Mouse (Mus musculus) mouse trophoblast stem cell (cell line): ENCODE measurements around the gene Gm37240.

Experiments
- in situ Hi-C, 2 experiments: fragments of 300-500 bp; cut with MseI, MboI; formaldehyde crosslinking; loops; 2 replicates in 1 of 2; 3 replicates in 1 of 2; pipeline ENCODE4 v1.15.1; 2025

Gm37240 gene

GRCm38 (mm10) chr3:85341103-85341860 is 546.0 kb downstream of the Gm37240 start:
- in situ Hi-C loops, result no loop called here

DNA sequence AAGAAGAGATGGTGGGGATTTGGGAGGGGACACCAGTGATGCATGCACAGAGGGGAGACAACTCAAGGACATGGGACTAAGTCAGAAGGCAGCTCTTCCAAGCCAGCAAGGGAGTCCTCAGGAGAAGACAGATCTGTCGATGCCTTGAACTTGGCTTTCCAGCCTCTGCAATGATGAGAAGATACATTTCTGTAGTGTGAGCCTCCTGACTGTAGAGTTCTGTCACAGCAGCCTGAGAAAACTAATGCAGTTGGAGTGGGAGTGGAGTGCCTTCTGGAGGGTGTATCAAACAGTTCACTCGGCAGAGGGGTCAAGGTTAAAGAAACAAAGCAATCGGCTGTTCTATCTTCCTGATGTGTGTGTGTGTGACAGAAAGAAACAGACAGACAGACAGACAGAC is 546.8 kb downstream of the Gm37240 start:
- in situ Hi-C loops, result no loop called here

- in situ Hi-C loops, result no loop called here
Observed at GRCm38 (mm10) chr3:85339926-85340325, 547.4 kb downstream of the Gm37240 start.

DNA sequence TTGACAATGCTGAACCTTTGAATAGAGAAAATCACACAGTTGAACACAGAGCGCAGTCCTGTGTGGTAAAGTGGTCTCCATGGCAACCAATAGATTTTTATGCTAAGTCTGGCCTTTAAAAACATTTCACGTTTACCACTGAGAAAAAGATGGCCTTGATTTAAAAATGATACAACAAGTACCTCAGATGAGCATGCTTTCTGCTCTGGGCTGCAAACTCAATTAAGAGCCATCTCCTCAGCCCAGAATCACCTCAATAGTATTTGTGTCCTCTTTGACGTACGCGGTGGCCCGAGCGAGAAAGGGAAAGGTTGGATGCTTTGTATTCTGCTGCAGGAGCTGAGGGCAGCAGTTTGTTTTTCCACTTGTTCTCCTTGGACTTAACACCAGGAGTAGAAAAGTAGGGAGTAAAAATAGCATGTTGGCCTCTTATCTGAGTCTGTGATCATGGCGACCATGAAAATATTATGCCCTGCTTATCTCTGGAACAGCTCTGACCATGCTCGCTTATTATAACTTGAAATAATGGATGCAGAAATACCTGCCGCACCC is 548.0 kb downstream of the Gm37240 start:
- in situ Hi-C loops, result no loop called here

GRCm38 (mm10) chr3:85338755-85339095 is 548.6 kb downstream of the Gm37240 start:
- in situ Hi-C loops, result no loop called here

DNA sequence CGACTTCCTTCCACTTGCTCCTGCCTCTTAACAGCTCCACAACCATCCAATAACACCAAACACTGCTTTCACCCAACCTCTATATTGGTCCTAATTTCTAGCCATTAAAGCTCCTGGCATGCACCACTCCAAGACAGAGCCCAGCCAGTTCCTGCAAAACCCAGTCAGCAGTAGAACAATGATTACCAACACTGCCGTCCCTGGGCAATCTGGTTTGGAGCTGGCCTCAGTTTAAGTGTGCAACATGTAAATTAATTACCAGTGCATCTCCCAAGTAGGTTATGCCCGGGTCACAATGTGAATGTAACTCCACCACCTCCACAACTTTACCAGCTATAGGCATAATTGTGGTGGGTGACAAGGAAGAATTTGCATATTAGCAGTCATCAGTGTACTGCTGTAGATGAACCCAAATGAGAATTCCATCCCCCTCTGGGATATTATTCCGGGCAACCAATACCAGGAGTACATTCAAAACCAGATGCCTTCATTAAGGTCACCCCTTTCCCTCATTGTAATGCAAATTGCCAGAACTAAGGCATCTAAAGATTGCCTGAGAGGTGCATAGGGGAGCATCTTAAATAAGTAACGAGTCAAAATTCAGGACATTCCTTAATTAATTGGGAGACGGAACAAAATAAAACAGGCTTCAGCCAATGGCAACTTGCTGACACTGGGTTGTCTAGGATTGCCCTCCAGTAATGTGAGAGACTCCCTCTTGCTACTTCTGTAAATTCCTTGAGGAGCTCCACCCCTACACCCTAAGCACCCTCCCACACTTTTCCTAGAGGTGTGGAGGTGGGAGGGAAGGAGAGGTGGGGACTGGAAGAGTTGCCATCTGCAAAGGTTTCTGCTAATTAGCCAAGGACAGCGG is 549.2 kb downstream of the Gm37240 start:
- in situ Hi-C loops, result no loop called here

- in situ Hi-C loops, result no loop called here
Observed at GRCm38 (mm10) chr3:85335517-85335916, 551.8 kb downstream of the Gm37240 start.

GRCm38 (mm10) chr3:85332276-85332675 is 555.0 kb downstream of the Gm37240 start:
- in situ Hi-C loops, result no loop called here

DNA sequence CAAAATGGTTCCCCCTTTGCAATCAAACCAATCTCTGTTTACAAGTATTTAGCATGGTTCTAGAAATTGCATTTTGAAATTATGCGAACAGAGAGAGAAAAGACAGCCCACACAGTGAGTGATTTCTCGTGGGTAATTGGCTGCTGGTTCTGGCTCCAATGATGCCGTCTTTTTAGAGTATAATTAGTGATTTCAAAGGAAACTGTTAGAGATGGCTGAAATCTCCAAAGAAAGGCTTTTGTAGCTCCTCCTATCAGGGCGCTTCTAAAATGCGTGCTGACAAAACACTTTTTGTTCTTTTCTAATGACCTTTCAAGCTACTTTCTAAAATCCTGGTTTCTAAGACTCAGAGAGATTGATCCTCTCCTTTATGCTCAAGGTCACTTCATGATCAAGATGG is 569.1 kb downstream of the Gm37240 start:
- in situ Hi-C loops, result no loop called here

- in situ Hi-C loops, result no loop called here
Observed at GRCm38 (mm10) chr3:85317306-85317705, 570.0 kb downstream of the Gm37240 start.

GRCm38 (mm10) chr3:85314961-85315360 is 572.4 kb downstream of the Gm37240 start:
- in situ Hi-C loops, result no loop called here

DNA sequence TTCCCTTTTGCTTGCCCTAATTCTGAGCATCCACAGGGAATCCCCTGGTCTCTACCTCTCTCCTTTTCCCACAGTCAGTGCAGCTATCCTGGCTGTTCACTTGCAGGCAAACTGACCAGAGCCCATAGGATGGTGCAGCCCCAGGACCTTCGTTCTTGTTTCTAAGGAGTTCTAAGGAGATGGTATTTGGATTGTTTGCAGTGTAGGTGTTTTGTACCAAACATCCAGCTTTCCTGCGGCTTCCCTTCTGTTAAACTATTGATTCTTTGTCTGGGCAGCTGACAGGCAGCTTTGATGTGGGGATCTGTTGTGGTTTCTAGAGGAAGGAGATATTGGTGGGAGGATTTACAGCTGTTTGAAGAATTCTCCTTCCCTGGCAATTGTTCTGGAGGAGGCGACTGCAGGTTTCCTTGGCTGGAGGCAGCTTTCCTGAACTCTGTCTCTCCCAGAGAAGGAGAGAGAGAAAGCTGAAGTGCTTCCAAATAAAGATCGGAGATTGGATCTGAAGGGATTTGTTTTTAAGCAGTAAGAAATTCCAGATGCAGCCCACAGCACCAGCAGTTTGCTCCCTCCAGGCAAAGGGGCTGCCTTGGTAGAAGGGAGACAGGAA is 573.6 kb downstream of the Gm37240 start:
- in situ Hi-C loops, result no loop called here

DNA sequence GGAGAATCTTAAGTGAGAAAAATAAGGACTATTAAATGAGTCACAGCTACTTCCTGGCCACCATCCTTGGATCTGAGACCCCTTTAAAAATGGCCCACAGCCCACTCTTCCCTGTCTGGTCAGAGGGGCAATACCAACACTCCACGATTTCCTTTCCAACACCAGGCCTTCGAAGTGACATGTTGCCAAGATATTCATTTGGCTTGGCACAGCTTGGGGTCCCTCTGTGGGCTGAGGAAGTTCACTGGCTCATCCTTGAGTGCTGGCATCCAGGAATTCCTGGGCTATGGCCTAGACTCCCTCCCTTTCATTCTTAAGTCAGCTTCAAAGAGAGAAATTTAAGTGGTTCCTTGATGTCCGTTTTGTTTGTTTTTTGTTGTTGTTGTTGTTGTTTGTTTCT is 576.1 kb downstream of the Gm37240 start:
- in situ Hi-C loops, result no loop called here

DNA sequence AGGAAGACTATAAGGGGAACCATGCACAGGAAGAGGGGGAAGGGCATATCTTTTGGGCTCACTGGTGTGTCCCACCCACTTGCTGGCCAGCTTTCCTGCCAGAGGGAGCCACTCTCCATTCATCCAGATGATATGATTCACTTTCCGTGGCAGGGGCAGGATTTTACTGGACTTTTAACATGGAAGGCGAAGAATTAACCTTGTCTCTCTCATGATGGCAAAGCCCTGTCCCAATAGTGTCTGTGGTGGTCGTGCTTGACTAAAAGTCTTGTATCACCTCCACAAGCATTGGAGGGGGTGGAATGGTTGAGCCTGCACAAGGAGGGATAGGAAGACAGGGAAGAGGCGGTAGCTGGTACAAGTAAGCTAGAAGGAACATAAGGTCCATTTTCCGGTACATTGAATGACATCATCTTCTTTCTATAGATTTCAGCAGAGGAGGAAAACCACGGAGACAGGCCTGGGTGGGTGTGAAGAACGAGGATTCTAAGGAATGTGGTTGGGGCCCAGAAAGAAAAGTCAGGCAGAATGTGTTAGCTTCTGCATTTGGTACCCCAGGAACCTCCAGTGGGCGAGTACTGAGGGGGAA is 576.8 kb downstream of the Gm37240 start:
- in situ Hi-C loops, result no loop called here

GRCm38 (mm10) chr3:85309168-85309567 is 578.1 kb downstream of the Gm37240 start:
- in situ Hi-C loops, result no loop called here

GRCm38 (mm10) chr3:85308706-85309105 is 578.6 kb downstream of the Gm37240 start:
- in situ Hi-C loops, result no loop called here

DNA sequence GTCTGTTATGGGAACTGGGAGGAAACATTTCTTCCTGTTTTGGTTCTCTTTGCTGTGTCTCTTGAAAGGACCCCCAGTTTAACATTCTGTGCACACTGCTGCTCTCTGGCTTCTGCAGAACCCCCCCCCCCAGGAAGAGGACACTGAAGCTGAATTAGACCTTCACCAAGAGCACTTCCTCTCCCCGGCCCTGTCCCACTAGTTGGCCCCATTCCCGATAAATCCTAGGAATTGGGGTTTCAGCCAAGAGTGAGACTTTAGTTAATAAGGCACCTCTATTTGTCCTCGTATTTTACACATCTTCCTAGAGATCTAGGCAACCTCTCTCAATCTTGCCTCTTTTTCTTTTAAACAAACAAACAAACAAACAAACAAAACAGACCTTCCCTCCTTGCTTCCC is 585.5 kb downstream of the Gm37240 start:
- in situ Hi-C loops, result no loop called here

DNA sequence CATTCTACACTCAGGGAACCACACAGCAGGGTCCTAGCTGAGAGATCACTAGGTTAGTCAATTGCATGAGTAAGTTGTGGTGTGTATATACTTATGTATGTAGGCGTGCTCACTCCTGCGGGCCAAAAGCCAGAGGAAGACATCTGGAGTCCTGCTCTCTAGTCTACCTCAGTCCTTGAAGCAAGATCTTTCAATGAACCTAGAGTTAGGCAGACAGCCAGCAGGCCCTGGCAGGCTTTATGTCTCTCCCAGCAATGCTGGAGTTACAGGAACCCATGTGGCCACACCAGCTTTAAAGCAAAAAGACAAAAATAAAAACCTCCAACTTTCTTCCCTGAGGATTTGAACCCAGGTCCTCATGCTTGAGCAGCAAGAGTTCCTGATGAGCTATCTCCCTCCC is 586.0 kb downstream of the Gm37240 start:
- in situ Hi-C loops, result no loop called here

DNA sequence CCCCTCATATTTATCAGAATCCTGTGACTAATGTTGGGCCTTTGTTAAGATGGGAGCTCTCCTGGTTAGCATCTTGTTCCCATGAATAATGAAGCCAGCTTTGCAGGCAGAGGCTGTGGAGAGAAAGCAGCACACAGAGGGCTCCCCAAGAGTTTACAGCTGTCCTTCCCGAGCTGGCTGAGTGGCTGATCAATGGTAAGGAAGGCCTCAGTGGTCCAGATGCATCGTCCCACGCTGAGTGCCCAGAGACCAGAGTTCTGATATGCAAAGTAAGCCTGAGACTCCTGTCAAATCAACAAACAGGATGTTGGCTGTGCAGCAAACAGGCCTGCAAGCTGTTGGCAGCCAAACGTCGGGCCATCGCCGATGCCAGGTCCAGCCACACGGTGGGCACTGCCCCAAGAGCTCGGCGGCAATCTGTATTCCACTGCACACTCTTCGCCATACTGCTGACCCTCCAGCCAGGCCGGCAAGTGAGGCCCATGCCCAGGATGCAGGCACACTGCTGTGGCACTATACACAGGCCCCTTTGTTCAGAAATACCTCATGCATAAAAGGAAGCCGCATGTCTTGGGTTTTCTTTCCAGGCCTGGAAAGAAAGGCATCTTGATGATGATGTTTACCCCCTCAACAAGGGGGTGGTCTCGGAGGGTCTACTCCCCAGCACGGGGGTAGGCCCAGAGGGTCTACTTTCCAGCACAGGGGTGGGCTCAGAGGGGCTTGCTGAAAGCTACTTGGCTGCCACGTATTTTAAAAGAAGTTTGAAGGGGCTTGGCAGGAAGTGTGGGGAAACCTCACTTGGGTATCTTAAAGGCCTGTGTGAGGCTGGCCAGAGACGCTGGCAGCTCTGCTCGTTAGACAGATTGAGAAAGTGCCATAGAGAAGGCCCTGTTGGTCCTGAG is 587.4 kb downstream of the Gm37240 start:
- in situ Hi-C loops, result no loop called here

DNA sequence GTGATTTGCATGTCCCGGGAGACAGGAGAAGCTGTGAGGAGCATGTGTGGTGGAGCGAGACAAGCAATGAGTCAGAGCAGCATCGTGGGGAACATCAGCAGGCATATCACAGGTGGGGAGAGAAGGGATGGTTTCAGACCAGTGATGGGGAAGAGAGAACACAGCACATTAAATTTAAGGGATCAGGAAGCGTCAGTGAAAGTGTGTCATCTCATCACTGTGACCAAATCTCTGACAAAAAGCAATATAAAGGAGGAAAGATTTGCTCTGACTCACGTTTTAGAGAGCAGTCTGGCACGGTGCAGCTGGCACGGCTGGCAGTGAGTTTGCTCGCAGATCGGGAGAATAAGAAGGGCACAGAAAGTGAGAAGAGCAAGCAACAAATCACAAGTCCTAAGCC is 592.1 kb downstream of the Gm37240 start:
- in situ Hi-C loops, result no loop called here

GRCm38 (mm10) chr3:85287627-85288026 is 599.7 kb downstream of the Gm37240 start:
- in situ Hi-C loops, result no loop called here
